Mouse (Mus musculus) kidney, postnatal 0 days (tissue): ENCODE data around the gene Rab6a. TPM values are rescaled to one million over a fixed set of nuclear protein-coding genes. Genes with fewer than 3 reads are reported as not detected.

ENCODE experiments used
- ATAC-seq: fragments of 200-750 bp; cut with Nextera tagmentation; replicated peaks from 2 replicates; pipeline ENCODE4 v1.8.0; 2017; ENCODE audit warnings: low read depth, moderate number of reproducible peaks, moderate TSS enrichment, moderate library complexity; ENCODE audit not compliant: low FRiP score
- DNase-seq: peaks from one replicate; pipeline ENCODE4 v3.0.0-alpha.2; 2016; ENCODE audit warnings: low spot score
- H3K27ac ChIP-seq: fragments of 300-500 bp; sonication (generic); 2 replicates; pipeline ENCODE4 v1.5.1; 2014; ENCODE audit warnings: mild to moderate bottlenecking
- H3K27me3 ChIP-seq: fragments of 300-500 bp; sonication (generic); 2 replicates; pipeline ENCODE4 v1.6.1; 2014; ENCODE audit warnings: low read length, mixed read lengths; ENCODE audit not compliant: insufficient read depth
- H3K36me3 ChIP-seq: fragments of 300-500 bp; sonication (generic); 2 replicates; pipeline ENCODE4 v1.6.1; 2014; ENCODE audit warnings: low read length, mixed read lengths; ENCODE audit not compliant: insufficient read depth
- H3K4me1 ChIP-seq: fragments of 300-500 bp; sonication (generic); replicated peaks from 2 replicates; pipeline ENCODE4 v1.6.1; 2014; ENCODE audit warnings: antibody characterized with exemption, low read length, mixed read lengths; ENCODE audit not compliant: insufficient read depth
- H3K4me2 ChIP-seq: fragments of 300-500 bp; sonication (generic); 2 replicates; pipeline ENCODE4 v1.6.1; 2014; ENCODE audit warnings: mild to moderate bottlenecking, low read length, moderate library complexity, mixed read lengths
- H3K4me3 ChIP-seq: fragments of 300-500 bp; sonication (generic); replicated peaks from 2 replicates; pipeline ENCODE4 v1.5.1; 2014; ENCODE audit warnings: low read depth, low read length
- H3K9ac ChIP-seq: fragments of 300-500 bp; sonication (generic); 2 replicates; pipeline ENCODE4 v1.6.1; 2014; ENCODE audit warnings: low read depth, low read length
- H3K9me3 ChIP-seq: fragments of 300-500 bp; sonication (generic); replicated peaks from 2 replicates; pipeline ENCODE4 v1.6.1; 2016; ENCODE audit warnings: low read length, inconsistent platforms, mixed read lengths
- CTCF ChIP-seq: IDR thresholded peaks from 2 replicates; pipeline ENCODE4 v1.5.1; 2016; ENCODE audit warnings: antibody characterized with exemption, low read depth, mild to moderate bottlenecking, moderate library complexity
- WGBS: fragments of 180-500 bp; shearing (Covaris S2); extraction: QIAGEN DNeasy Blood & Tissue Kit; methylation state at CpG from one replicate; pipeline ENCODE4 v1.1.7; 2014; 5-methylcytosine and 5-hydroxymethylcytosine counted together
- polyA plus RNA-seq: library from polyadenylated mRNA; unstranded; fragments of >200 nt; fragmentation: Nextera tagmentation; extraction: Ambion mirVana; gene quantifications from 2 replicates; pipeline ENCODE4 v1.2.1, GENCODE M21; 2015

Gene Rab6a
- polyA plus RNA-seq, 1 experiment from 2014 or later, result 90.7 TPM

GRCm38 (mm10) chr7:100616121-100616857 is 9.1 kb downstream of the Rab6a start:
- DNase-seq (no peak), ATAC-seq (no peak)
- no peaks in the 10 kb centered on the region for H3K4me1 ChIP-seq
- no peak for TF ChIP-seq CTCF
- H3K27me3 ChIP-seq, result no peaks in the 10 kb centered on the region
- 91% methylated on average over 4 of the region's 4 CpGs for WGBS
- no peak overlapping the region for H3K27ac ChIP-seq
- H3K36me3 ChIP-seq, result no peaks in the 10 kb centered on the region
- no peak overlapping the region for H3K4me2 ChIP-seq
- H3K9ac ChIP-seq, result no peak overlapping the region
- no peaks in the 10 kb centered on the region for H3K9me3 ChIP-seq
- no peak overlapping the region for H3K4me3 ChIP-seq

- ATAC-seq (no peak), DNase-seq (no peak)
- Histone ChIP-seq H3K9ac (no peak overlapping the region), H3K27me3 (no peaks in the 10 kb centered on the region), H3K4me2 (no peak overlapping the region), H3K4me1 (peaks cover 4% of the 10 kb centered on the region; the same call in 1 of the 2 replicates), H3K27ac (no peak overlapping the region), H3K9me3 (no peaks in the 10 kb centered on the region), H3K36me3 (no peaks in the 10 kb centered on the region), H3K4me3 (no peak overlapping the region)
- 71% methylated on average over 2 of the region's 2 CpGs for WGBS
- peak; percentile 53 for TF ChIP-seq CTCF
These were observed 15.1 kb downstream of the Rab6a start for GRCm38 (mm10) chr7:100622277-100622676.

- Histone ChIP-seq H3K27ac (no peak overlapping the region), H3K4me1 (peaks cover 4% of the 10 kb centered on the region; the same call in 1 of the 2 replicates), H3K9me3 (no peaks in the 10 kb centered on the region), H3K4me3 (no peak overlapping the region), H3K27me3 (no peaks in the 10 kb centered on the region), H3K4me2 (no peak overlapping the region), H3K9ac (no peak overlapping the region), H3K36me3 (no peaks in the 10 kb centered on the region)
- ATAC-seq (peak; percentile 90), DNase-seq (peak; percentile 41)
- no peak for TF ChIP-seq CTCF
- WGBS, result 71% methylated on average over 3 of the region's 3 CpGs
These were observed 17.3 kb downstream of the Rab6a start for GRCm38 (mm10) chr7:100624538-100624937.

- H3K4me2 ChIP-seq, result no peak overlapping the region
- peaks cover 16% of the 10 kb centered on the region for H3K36me3 ChIP-seq
- no peak overlapping the region for H3K4me3 ChIP-seq
- H3K27ac ChIP-seq, result no peak overlapping the region
- no peaks in the 10 kb centered on the region for H3K27me3 ChIP-seq
- 0% methylated on average over 1 of the region's 1 CpGs for WGBS
- DNase-seq (peak; percentile 74), ATAC-seq (no peak)
- H3K9me3 ChIP-seq, result no peaks in the 10 kb centered on the region
- no peaks in the 10 kb centered on the region for H3K4me1 ChIP-seq
- peak; percentile 72 for TF ChIP-seq CTCF
- H3K9ac ChIP-seq, result no peak overlapping the region
These were observed 30.4 kb downstream of the Rab6a start for GRCm38 (mm10) chr7:100637657-100638056.

DNA sequence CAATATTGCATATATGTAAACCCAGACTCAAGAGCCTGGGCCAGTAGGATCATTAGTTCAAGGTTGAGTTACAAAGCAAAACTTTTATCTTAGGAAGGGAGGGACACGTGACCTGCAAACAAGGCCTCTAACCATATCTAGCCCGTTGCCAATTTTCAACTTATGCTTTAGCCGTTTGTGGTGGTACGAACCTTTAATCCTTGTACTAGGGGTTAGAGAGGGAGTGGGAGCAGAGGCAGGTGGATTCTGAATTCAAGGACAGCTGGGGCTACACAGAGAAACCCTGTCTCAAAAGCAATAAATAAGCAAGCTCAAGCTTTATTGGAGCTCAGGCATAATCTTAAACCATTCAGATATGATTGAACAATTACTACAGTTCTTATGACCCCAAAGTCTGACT is 35.2 kb downstream of the Rab6a start:
- no peak for TF ChIP-seq CTCF
- no peak overlapping the region for H3K4me3 ChIP-seq
- no peak overlapping the region for H3K27ac ChIP-seq
- H3K4me1 ChIP-seq, result no peaks in the 10 kb centered on the region
- ATAC-seq (no peak), DNase-seq (no peak)
- H3K4me2 ChIP-seq, result no peak overlapping the region
- no peaks in the 10 kb centered on the region for H3K9me3 ChIP-seq
- 0 out of 2 replicates have a peak, but pooled peaks cover 5% of the 10 kb centered on the region for H3K36me3 ChIP-seq
- H3K27me3 ChIP-seq, result no peaks in the 10 kb centered on the region
- WGBS, result 85% methylated on average over 4 of the region's 4 CpGs
- no peak overlapping the region for H3K9ac ChIP-seq

DNA sequence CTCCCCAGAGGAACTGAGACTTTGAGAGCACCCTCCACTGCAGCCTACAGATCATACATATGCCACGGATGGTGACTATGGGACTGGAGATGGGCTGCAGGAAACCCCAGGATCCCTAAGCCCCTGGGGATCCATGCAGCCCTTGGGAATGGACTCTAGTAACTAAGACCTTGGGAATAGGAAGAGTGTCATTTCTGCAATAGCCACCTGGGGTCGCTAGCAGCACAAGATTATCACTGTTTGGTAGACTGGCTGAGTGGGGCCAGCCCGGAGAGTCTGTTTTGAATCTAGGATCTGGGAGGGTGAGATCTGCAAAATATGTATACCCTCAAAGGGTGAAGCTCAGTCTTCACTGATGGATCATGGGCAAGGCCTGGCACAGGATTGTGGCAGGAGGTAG is 37.9 kb downstream of the Rab6a start:
- 39% methylated on average over 3 of the region's 3 CpGs for WGBS
- Histone ChIP-seq H3K27ac (no peak overlapping the region), H3K36me3 (no peaks in the 10 kb centered on the region), H3K4me3 (no peak overlapping the region), H3K4me2 (no peak overlapping the region), H3K27me3 (no peaks in the 10 kb centered on the region), H3K4me1 (0 out of 2 replicates have a peak, but pooled peaks cover 3% of the 10 kb centered on the region), H3K9ac (no peak overlapping the region), H3K9me3 (no peaks in the 10 kb centered on the region)
- ATAC-seq, result no peak
- TF ChIP-seq CTCF, result peak; percentile 79
- peak; percentile 77 for DNase-seq
